Mouse (Mus musculus): Measurements from ENCODE around the gene Igsf8. TPM values are rescaled to one million over a fixed set of nuclear protein-coding genes. Genes with fewer than 3 reads are reported as not detected.

Gene Igsf8
- polyA plus RNA-seq (2015; fragmentation: Nextera tagmentation; extraction: Ambion mirVana): 46.9 and 49.8 TPM in 2 replicates

GRCm38 (mm10) chr1:172261477-172262078, at the start of gene Igsf8:
Igsf8 (plus strand) TSS chr1:172261641.
- Histone ChIP-seq H3K27ac (no peak within 1 kb of the TSS), H3K9ac (no peak within 1 kb of the TSS), H3K36me3 (no peaks in the 10 kb centered on the region), H3K4me1 (no peaks in the 10 kb centered on the region), H3K4me3 (no peak within 1 kb of the TSS), H3K4me2 (no peak within 1 kb of the TSS), H3K9me3 (0 out of 2 replicates have a peak, but pooled peaks cover 3% of the 10 kb centered on the region), H3K27me3 (no peaks in the 10 kb centered on the region)
- 51% methylated on average over 8 of the region's 8 CpGs for WGBS
- ATAC-seq (ENCODE audit: insufficient number of reproducible peaks, insufficient read depth, low FRiP score, low TSS enrichment, low read depth): no peak

GRCm38 (mm10) chr1:172212776-172213175, 48.7 kb upstream of the Igsf8 start:
- H3K9me3 ChIP-seq: no peaks in the 10 kb centered on the region
- no peak for ATAC-seq (ENCODE audit: insufficient number of reproducible peaks, insufficient read depth, low FRiP score, low TSS enrichment, low read depth)
- 50% methylated on average over 5 of the region's 5 CpGs for whole genome bisulfite sequencing
- peak overlapping the region; percentile 48; the same call in 1 of the 2 replicates for H3K27ac ChIP-seq
- no peak overlapping the region for H3K4me3 ChIP-seq
- H3K27me3 ChIP-seq: no peaks in the 10 kb centered on the region
- peaks cover 5% of the 10 kb centered on the region; the same call in 1 of the 2 replicates for H3K36me3 ChIP-seq
- no peak overlapping the region for H3K4me2 ChIP-seq
- H3K4me1 ChIP-seq: peaks cover 29% of the 10 kb centered on the region
- no peak overlapping the region; the same call in 1 of the 2 replicates for H3K9ac ChIP-seq

- Histone ChIP-seq H3K4me2 (no peak overlapping the region), H3K9me3 (no peaks in the 10 kb centered on the region), H3K4me3 (no peak overlapping the region), H3K36me3 (peaks cover 5% of the 10 kb centered on the region; the same call in 1 of the 2 replicates), H3K9ac (0 out of 2 replicates have a peak overlapping the region, but pooled peaks have one; percentile 16), H3K27me3 (no peaks in the 10 kb centered on the region), H3K4me1 (peaks cover 29% of the 10 kb centered on the region), H3K27ac (peak overlapping the region; percentile 48; the same call in 1 of the 2 replicates)
- 69% methylated on average over 4 of the region's 4 CpGs for WGBS
- ATAC-seq (ENCODE audit: insufficient number of reproducible peaks, insufficient read depth, low FRiP score, low TSS enrichment, low read depth): no peak
Measured at GRCm38 (mm10) chr1:172213771-172214170, 47.7 kb upstream of the Igsf8 start.

GRCm38 (mm10) chr1:172214748-172215147, 46.7 kb upstream of the Igsf8 start:
- H3K27ac ChIP-seq: no peak overlapping the region
- H3K4me2 ChIP-seq: no peak overlapping the region
- no peak for ATAC-seq (ENCODE audit: insufficient number of reproducible peaks, insufficient read depth, low FRiP score, low TSS enrichment, low read depth)
- H3K9me3 ChIP-seq: no peaks in the 10 kb centered on the region
- H3K36me3 ChIP-seq: peaks cover under 1% of the 10 kb centered on the region; the same call in 1 of the 2 replicates
- no peak overlapping the region for H3K9ac ChIP-seq
- H3K27me3 ChIP-seq: no peaks in the 10 kb centered on the region
- 69% methylated on average over 3 of the region's 3 CpGs for WGBS
- no peak overlapping the region for H3K4me3 ChIP-seq
- H3K4me1 ChIP-seq: peaks cover 36% of the 10 kb centered on the region

GRCm38 (mm10) chr1:172217148-172217547, 44.3 kb upstream of the Igsf8 start:
- H3K4me3 ChIP-seq: peak overlapping the region; percentile 20
- ATAC-seq (ENCODE audit: insufficient number of reproducible peaks, insufficient read depth, low FRiP score, low TSS enrichment, low read depth): 0 out of 2 replicates have a peak, but pooled peaks have one; percentile 13

GRCm38 (mm10) chr1:172218164-172218910, 43.1 kb upstream of the Igsf8 start:
- no peak overlapping the region for H3K27ac ChIP-seq
- H3K4me3 ChIP-seq: no peak overlapping the region
- H3K36me3 ChIP-seq: no peaks in the 10 kb centered on the region
- H3K9me3 ChIP-seq: no peaks in the 10 kb centered on the region
- no peak overlapping the region for H3K4me2 ChIP-seq
- ATAC-seq (ENCODE audit: insufficient number of reproducible peaks, insufficient read depth, low FRiP score, low TSS enrichment, low read depth): no peak
- WGBS: 56% methylated on average over 15 of the region's 15 CpGs
- H3K9ac ChIP-seq: no peak overlapping the region
- peaks cover 56% of the 10 kb centered on the region for H3K4me1 ChIP-seq
- H3K27me3 ChIP-seq: no peaks in the 10 kb centered on the region

More at GRCm38 (mm10) chr1:172217148-172217547, 44.3 kb upstream of the Igsf8 start:
- Histone ChIP-seq H3K4me1 (peaks cover 60% of the 10 kb centered on the region), H3K27ac (peak overlapping the region; percentile 71), H3K36me3 (no peaks in the 10 kb centered on the region), H3K4me2 (peak overlapping the region; percentile 44), H3K27me3 (no peaks in the 10 kb centered on the region), H3K9ac (peak overlapping the region; percentile 37), H3K9me3 (no peaks in the 10 kb centered on the region)
- 2% methylated on average over 5 of the region's 5 CpGs for WGBS

GRCm38 (mm10) chr1:172219451-172220406, 41.7 kb upstream of the Igsf8 start, which contains the start of gene Casq1:
Casq1 (minus strand) TSS chr1:172219868.
- H3K9me3 ChIP-seq: no peaks in the 10 kb centered on the region
- H3K36me3 ChIP-seq: no peaks in the 10 kb centered on the region
- no peak for ATAC-seq (ENCODE audit: insufficient number of reproducible peaks, insufficient read depth, low FRiP score, low TSS enrichment, low read depth)
- no peak within 1 kb of the TSS for H3K9ac ChIP-seq
- no peak within 1 kb of the TSS for H3K4me3 ChIP-seq
- no peak within 1 kb of the TSS for H3K4me2 ChIP-seq
- no peaks in the 10 kb centered on the region for H3K27me3 ChIP-seq
- peak within 1 kb of the TSS; percentile 95 for H3K27ac ChIP-seq
- 76% methylated on average over 19 of the region's 19 CpGs for WGBS
- H3K4me1 ChIP-seq: peaks cover 45% of the 10 kb centered on the region

GRCm38 (mm10) chr1:172220414-172220813, 41.0 kb upstream of the Igsf8 start:
- ATAC-seq (ENCODE audit: insufficient number of reproducible peaks, insufficient read depth, low FRiP score, low TSS enrichment, low read depth): no peak
- H3K36me3 ChIP-seq: no peaks in the 10 kb centered on the region
- H3K4me1 ChIP-seq: peaks cover 42% of the 10 kb centered on the region
- H3K4me2 ChIP-seq: no peak overlapping the region
- no peak overlapping the region for H3K4me3 ChIP-seq
- peak overlapping the region; percentile 95 for H3K27ac ChIP-seq
- H3K27me3 ChIP-seq: no peaks in the 10 kb centered on the region
- WGBS: 43% methylated on average over 10 of the region's 10 CpGs
- no peaks in the 10 kb centered on the region for H3K9me3 ChIP-seq
- H3K9ac ChIP-seq: no peak overlapping the region

- WGBS: 28% methylated on average over 11 of the region's 11 CpGs
- H3K4me2 ChIP-seq: peak overlapping the region; percentile 14; the same call in 1 of the 2 replicates
- ATAC-seq (ENCODE audit: insufficient number of reproducible peaks, insufficient read depth, low FRiP score, low TSS enrichment, low read depth): peak; percentile 63
Measured at GRCm38 (mm10) chr1:172221297-172222063, 40.0 kb upstream of the Igsf8 start.

GRCm38 (mm10) chr1:172228209-172228608, 33.2 kb upstream of the Igsf8 start:
- Histone ChIP-seq H3K36me3 (no peaks in the 10 kb centered on the region), H3K9me3 (no peaks in the 10 kb centered on the region), H3K27me3 (no peaks in the 10 kb centered on the region), H3K9ac (no peak overlapping the region), H3K4me2 (no peak overlapping the region), H3K4me3 (no peak overlapping the region), H3K27ac (no peak overlapping the region), H3K4me1 (no peaks in the 10 kb centered on the region)
- no peak for ATAC-seq (ENCODE audit: insufficient number of reproducible peaks, insufficient read depth, low FRiP score, low TSS enrichment, low read depth)
- 81% methylated on average over 2 of the region's 2 CpGs for WGBS

More at GRCm38 (mm10) chr1:172221297-172222063, 40.0 kb upstream of the Igsf8 start:
- Histone ChIP-seq H3K27ac (peak overlapping the region; percentile 95), H3K4me1 (peaks cover 42% of the 10 kb centered on the region), H3K4me3 (no peak overlapping the region), H3K36me3 (no peaks in the 10 kb centered on the region), H3K27me3 (no peaks in the 10 kb centered on the region), H3K9me3 (no peaks in the 10 kb centered on the region), H3K9ac (peak overlapping the region; percentile 22; the same call in 1 of the 2 replicates)
